Mouse (Mus musculus): Measurements from ENCODE around the gene Arpc1a.
A peak's percentile ranks its signal among the peaks of the same experiment; 100 is the strongest.
"Not testable (repeated sequence)": the region's sequence is repeated elsewhere in the genome, so short reads cannot be mapped to it uniquely, and the experiment has no call there.

Arpc1a gene

DNA sequence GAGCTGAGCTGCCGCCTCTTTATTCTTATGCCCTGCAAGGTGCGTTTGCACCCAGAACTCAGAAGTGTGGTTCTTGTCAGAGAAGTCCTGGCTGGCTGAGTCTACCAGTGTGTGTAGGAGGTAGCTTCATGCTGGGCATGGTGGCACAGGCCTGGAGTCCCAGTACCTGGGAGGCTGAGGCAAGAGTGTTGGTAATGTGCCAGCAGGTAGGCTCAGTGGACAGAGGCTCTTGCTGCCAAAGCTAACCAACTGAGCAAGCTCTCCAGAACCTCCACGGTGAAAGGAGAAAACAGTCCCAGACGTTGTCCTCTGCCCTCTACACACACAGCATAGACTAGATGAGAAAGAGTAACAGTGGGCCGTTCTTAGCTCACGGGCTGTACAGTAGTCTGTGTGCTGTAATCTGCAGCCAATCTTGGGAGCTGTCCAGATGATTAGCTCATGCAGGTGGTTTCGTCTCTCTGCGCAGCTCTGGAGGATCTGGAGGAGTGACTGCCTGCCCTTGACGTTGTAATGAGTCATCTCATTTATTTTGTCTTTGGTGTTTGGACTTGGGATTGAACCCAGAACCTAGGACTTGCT lies 22.2 kb downstream of the Arpc1a start:
- no peak for DNase-seq

DNA sequence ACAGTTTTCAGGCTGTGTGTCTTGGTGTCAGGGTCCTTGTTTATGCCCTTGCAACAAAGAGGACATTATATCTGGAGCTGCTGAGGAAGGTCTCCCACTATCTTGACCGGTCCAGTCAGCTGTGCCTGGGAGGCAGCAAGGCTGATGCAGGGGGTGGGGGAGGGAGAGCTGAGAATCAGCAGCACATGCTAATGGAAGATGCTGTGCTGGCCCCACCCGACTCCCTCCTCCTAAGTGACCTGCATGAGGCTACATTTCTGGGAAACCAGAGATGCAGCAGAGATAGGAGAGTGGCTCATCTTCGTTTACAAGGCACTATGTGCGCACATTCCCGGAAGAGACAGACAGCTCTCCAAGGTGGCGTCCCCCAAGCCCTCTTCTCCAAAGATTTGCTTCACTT lies 26.8 kb downstream of the Arpc1a start:
- DNase-seq: no peak

DNA sequence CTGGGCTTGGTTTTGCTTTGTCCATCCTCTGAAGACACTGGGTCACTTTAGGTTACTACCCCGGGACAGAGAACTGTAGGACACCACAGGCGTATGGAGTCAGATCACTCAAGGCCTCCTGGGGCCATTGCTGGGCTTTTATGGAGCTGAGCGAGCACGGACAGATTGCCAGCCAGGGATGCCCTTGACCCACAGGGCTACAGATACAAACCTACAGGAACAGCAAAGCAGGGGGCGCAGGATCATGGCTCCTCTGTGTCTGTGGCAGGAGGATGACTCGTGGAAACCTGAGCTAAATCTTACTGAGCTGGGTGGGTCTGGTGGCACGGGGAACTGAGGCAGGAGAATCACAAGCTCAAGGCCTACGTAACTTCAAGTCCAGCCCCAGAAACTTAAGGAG lies 28.9 kb downstream of the Arpc1a start:
- no peak for DNase-seq

DNA sequence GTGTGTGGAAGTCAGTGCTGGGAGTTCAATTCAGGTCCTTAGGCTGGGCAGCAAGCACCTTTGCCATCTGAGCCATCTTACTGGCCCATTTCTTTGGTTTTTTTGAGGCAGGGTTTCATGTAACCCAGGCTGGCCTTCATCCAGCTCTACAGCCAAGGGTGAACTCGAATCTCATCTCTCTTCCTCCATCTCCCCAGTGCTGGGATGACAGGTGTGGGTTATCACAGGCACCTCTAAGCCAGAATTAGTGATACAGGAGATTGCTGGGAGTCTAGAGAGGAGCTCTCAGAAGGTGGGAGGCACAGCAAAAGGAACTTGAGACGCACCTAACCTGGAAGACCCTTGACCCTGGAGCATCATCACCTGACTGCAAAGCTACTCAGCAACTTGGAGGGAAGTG lies 29.8 kb downstream of the Arpc1a start:
- DNase-seq: no peak

DNA sequence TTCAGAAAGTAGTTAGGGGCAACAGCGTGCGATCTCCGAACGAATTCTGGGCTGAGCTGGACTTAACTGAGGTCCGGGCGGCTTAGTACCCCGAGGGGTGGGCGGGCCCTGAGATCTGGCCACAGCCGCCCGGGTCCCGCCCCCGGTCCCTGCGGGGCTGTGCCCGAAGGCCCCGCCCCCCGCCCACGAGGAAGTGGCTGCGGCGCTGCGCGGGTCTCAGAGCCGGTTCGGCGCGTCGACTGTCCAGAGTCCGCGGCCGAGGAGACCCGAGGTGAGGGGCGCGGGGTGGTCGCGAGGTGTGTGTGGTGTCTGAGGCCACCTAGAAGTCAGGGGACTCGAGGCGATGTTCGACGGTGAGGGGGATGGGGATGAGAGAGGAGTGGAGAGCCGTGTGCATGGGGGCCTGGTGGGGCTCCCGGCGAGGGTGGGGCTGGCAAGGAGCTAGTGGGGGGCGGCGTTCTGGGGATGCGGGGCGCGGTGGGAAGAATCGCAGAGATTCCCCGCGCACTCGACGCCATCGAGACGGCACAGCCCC lies 30.5 kb downstream of the Arpc1a start, which contains the start of gene Arpc1b:
TSS of gene Arpc1b (plus strand) at position 145 of the 535 bp plus-strand sequence.
- DNase-seq: no peak

DNA sequence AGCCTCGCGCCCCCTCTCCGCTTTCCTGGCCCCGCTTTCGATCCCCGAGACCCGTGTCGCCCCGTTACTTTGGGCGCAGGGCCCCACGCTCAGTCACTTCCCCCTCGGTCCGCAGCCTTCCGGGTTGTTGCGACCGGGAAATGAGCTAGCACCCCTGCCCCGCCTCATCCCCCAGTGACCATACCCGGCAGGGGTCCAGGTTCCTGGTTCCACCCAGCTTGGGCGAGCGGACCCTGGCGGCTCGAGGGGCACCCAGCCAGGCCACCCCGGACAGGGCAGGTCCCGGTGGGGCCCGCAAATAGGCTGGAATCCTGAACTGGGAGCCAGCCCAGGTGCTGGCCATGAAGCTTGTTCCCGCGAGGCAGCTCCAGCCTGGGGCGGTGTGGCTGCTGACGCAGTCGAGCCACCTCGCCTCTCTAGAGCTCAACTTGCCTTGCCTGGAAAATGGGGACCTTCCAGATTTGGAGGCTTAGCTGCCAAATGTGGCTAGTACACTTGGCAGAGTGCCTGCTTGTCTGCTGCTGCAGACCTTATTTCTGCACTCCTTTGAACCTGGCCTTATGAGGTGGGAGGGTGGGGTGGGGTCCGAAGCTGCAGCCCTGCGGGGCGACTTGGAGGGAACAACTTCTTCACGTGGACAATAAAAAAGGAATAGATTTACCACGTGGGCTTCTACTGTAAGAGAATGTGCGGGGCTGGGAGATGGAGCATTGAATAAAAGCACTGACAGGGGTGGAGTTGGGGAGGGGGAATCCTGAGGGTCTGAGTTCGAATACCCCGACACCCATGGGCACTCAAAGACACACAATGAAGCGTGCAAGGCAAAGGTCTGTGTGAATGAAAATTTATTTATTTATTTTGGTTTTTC lies 31.2 kb downstream of the Arpc1a start:
- DNase-seq: peak in 1 of 2 experiments; percentile 18

DNA sequence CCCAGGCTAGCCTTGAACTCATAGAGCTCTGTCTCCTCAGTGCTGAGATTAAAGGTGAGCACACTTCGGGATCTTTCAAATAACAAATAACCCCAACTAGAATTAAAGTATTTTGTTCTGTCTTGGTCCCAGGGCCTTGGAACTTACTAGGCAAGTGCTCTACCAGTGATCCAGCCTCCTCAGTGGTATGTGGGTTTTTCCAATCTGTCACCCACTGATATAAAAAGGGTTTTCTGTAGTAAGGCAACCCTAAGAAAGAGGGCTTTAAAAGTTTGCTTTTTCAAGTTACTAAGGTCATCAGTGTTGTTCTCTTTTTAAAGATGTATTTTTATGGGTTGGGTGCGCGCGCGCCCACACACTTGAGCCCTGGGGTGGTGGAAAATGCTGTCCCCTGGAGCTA lies 32.1 kb downstream of the Arpc1a start:
- DNase-seq: no peak

DNA sequence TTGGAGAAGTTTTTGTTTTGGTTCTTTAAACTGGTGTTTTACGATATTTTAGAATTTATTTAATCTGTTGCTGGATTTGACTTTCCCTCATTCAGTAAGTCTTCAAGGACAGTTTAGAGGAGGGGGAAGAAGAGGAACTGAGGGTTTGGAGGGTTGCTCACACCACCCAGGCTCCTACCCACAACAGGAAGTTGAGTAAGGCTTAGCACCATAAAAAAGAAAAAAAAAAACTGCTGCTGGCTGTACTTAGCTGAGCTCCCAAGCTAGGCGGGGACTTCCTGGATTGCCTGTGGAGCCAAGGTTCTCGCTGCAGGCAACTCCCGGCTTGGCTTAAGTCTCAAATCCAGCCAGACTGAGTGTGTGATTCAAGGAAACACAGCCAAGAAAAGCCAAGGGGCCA lies 32.7 kb downstream of the Arpc1a start:
- DNase-seq: no peak

DNA sequence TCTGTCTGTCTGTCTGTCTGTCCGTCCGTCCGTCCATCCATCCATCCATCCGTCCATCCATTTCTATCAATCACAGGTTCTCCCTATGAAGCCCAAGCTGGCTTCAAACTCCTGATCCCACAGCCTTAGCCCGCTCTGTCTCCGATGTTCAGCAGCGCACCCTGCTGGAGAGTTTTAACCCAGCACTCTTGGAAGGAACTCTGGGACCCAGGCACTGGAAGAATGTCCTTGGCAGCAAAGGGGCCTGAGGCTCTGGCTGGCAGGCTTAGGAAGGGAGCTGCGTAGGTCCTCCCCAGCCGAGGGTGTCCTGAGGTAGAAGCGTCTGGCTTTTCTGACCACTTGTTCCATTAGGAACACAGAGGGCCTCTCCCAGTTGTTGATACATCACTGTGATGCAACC lies 33.3 kb downstream of the Arpc1a start:
- peak; percentile 36 to 38 for DNase-seq

DNA sequence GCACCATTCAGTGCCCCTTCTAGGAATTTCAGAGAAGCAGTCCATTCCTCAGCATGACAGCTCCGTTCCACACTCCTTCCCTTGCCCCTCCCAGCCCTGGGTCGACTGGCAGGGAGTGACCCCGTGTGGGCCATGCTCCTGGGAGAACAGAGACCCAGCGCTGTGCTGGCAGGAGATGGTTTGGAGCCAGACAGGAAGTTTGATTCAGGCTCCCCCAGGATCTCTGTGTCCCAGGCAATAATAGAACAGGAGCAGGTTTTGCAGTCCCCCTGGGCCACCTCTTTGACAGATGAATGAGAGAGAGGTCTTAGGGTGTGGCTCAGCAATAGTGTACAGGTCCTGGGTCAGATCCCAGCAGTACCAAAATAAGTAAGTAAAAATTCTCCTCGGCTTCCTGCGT lies 34.4 kb downstream of the Arpc1a start:
- no peak for DNase-seq

DNA sequence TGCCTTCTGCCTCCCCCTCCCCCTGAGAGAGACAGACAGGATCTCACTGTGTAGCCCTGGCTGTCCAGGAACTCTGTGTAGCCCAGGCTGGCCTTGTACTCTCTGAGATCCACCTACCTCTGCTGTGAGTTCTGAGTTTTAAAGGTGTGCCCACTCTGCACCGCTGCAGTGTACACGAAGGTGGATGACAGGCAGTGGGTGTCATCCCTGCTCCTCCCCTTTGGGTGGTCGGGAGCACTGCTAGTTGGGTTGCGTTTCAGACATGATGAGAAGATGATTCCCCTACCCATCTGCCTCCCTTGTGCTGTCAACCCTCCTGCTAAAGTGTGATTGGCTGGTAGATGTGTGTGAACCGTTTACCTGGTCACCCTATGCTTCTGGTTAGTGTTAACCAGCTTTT lies 34.8 kb downstream of the Arpc1a start:
- no peak for DNase-seq

DNA sequence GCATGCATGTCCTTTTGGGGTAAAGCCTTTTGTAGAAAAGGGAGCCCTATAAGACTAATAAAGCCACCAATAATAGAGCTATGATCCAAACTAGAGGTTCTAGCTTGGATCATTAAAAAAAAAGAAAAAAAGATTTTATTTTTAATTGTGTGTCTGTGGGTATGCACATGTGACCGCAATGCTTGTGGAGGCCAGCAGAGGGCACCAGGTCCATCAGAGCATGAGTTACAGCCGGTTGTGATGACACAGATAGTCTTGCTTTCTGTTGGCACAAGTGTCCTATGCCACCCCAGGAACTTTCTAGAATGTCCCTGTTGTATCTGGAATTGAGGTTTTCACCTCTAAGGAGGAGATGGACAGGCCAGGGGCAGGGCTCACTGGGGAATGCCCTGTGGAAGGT lies 35.8 kb downstream of the Arpc1a start:
- no peak for DNase-seq

DNA sequence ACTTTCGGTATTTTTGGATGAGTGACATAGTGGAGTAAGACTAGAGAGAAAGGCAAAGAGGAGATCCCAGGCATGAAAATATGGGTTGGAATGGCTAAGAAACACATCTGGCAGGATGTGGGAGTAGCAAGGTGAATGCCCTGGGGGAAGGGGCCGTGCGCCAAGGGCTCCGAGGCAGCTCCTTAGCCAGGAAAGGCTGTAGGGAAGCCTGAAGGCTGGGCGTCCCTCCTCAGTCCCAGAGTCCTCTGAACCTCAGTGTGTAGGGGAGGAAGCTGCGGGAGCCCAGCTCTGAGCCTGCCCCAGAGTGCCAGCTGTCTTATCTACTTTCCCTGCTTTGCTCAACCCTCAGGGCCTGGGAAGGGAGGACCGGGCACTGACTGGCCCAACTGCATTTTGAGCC lies 37.3 kb downstream of the Arpc1a start:
- DNase-seq: no peak

DNA sequence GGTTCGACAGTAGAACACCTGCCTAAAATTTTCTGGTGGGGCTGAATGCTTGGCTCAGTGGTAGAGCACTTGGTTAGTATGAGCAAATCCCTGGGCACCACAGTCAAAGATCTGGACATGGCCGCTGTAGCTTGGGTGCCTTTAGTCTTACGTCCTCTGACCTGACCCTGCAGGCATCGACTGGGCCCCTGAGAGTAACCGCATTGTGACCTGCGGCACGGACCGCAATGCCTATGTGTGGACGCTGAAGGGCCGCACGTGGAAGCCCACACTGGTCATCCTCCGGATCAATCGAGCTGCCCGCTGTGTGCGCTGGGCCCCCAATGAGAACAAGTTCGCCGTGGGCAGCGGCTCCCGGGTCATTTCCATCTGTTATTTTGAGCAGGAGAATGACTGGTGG lies 39.8 kb downstream of the Arpc1a start:
- DNase-seq: no peak

DNA sequence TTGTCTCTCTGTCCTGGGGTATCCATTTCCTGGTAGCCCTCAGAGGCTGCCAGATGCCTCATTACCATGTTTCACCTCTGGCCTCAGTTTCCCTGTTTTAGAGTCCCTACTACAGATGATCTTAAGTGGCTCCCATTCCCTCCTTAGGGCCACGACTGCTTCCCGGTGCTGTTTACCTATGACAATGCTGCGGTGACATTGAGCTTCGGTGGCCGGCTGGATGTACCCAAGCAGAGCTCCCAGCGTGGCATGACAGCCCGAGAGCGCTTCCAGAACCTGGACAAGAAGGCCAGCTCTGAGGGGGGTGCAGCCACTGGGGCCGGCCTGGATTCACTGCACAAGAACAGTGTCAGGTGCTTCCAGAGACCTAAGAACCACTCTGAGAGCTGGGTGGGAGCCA lies 43.0 kb downstream of the Arpc1a start:
- no peak for DNase-seq

DNA sequence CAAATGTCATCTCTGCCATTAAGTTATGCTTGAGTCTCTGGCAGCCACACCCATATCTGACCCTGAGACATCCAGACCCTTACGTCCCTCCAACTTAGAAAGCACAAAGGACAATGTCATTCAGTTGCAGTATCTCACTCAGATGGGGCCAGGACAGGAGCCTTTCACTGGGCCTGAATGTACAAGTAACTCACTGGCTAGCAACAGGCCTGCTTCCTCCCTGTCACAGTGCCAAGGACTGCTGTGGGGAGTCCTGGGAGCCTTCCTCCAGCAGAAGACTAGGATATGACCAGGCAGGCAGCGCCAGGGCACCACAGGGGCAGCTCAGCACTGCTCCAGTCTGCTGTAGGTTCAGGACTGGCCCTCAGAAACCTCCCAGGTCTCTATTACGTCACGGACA lies 45.5 kb downstream of the Arpc1a start:
- DNase-seq: peak; percentile 16 to 18

DNA sequence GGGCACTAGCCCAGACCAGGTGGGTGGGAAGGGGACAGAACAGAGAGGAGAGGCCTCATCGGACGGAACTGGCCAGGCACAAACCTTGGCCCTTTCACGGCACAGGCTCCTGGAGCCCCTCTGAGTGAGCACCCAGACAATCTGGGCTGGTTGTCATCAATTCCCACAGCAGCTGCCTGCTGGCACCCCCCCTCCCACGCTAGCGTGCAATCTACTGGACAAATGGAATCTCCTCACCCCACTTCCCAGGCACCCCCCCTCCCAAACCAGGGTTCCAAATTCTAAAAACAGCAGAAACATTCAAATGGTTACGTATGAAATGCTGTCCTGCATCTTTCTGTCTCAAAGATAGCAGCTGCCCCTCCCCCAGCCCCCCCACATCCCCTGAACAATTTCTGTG lies 46.1 kb downstream of the Arpc1a start:
- DNase-seq: not testable (repeated sequence)

DNA sequence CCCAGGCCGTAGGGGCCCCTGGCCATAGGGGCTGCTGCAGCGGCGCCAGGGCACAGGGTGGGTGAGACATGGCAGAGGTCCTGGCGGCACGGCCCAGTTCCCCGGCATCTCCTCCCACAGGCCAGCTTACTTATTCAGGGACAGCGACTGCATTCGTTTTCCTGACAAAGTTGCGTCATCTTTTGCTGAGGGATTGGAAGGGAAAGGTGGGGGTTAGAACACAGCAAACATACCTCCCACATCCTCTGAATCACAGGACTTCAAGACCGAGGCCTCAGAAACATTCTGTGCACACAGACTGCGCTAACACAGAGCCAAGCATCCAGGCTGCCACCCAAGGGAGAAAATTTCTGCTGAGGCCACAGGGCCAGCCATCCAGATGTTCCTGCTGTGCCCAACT lies 46.6 kb downstream of the Arpc1a start:
- no peak for DNase-seq

DNA sequence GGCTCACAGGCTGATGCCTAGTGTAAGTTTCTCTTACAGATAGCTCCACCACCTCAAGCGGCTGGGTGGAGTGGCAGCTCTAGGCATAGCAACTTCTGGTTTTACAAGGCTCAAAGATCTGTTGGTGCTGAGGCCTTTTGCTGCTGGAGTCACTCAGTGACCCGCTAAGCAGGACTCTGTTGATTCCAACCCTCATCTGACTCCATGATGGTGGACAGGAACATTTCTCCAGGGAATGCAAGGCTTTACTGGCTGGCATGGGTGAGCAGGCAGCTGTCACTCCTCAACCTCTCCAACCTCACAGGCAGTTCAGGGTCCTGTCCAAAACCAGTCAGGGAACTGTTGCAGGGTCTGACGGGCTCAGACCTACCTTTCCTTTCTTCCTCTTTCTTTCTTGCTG lies 47.4 kb downstream of the Arpc1a start:
- no peak for DNase-seq

DNA sequence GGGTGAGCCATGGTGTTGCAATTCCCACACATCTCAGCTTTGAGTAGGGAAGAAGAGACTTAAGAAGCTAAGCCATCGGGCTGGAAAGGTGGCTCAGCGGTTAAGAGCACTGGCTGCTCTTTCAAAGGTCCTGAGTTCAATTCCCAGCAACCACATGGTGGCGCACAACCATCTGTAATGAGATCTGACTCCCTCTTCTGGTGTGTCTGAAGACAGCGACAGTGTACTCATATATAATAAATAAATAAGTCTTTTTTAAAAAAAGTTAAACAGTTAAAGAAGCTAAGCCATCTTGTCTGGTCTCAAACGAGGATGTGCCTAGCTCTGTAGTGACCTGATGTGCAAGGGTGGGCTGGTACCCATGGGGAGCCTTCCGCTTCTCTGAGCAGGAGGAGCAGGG lies 49.6 kb downstream of the Arpc1a start:
- not testable (repeated sequence) for DNase-seq

DNA sequence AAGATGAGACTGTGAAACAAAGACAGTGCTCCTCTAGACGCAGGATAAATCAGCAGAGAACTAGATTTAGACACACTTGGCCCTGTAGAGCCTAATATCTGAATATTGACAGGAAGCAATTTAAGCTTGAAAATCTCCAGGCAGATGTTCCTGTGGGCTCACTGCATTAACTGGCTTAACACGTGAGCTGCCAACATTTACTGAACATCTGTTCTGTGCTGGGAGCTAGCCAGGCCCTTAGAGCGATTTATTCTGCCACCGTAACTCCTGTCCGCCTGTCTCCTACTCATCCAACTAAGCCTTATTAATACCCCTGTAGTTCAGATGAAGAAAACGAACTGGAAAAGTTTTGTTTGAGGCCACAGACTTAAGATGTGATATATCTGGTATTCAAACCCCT lies 55.2 kb downstream of the Arpc1a start:
- DNase-seq: peak in 1 of 2 experiments; percentile 16

DNA sequence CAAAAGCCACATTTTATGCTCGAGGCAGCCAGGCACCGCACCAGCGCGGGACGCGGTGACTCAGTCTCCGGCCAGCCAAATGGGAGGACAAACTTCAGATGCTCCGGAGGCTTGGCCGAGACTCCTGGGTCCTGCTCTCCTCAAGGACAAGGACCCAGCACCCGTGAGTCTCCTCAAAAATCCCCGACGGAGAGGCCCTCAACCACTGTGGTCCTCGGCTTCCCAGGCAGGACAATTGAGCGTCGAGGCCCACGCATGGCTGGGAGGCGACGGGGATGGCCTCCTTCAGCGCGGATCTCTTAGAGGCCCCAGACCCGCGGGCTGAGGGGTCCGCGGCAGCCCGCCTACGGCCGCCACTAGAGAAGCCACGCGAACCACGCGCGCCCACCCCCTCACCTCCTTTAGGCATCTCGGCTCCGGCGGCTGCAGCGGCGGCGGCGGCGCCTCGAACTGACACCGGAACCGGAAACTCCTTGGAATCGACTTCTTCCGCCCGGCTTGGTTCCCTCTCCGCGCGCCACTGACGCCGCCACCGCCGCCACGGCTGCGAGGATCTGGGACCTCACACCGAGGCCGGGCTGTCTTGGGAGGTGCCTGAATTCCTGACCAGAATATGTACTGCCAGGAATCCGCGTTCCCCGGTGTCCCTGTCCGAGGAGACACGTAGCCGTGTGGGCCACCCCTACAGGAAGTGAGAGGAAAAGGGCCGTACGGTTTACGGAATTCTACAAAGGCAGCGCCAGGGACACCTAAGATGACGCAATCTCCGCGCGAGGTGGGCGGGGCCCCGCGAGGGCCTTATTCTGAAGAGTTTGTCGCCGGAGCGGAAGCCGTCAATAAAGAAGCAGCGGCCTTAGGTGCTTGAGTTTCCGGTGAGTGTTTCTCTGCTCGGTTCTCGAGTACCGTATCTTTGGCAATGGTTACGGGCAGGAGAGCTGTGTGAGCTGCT lies 56.2 kb downstream of the Arpc1a start, which contains the start of the genes Pdap1 and Bud31:
TSS of gene Pdap1 (minus strand) at position 668 of the 949 bp plus-strand sequence.
TSS of gene Bud31 (plus strand) at position 792 of the 949 bp plus-strand sequence.
- peak; percentile 94 to 96 for DNase-seq

DNA sequence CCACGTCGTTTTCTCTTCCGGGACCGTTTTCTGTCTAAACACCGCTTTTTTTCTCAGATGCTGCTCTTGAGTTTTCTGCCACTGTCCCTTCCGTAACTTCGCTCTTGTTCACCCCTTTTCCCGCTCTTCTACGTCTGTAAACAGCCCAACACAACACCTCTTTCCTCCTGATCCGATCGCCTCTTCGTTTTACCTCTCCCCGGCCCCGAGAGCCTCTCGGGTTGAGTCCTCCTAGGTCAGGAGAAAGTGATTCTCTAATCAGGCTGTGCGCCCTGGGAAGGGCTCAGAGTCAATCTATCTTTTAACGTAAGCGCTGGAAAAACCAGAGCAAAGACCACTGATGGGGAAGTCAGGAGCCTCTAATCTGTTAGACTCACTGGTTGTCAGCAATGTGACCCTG lies 57.0 kb downstream of the Arpc1a start:
- DNase-seq: no peak
